Mouse (Mus musculus) neutrophil, adult 5-6 weeks (primary cell): ENCODE results near the gene Baiap2. TPM values are rescaled to one million over a fixed set of nuclear protein-coding genes. Genes with fewer than 3 reads are reported as not detected.
A peak's percentile ranks its signal among the peaks of the same experiment; 100 is the strongest.

Source experiments
- ATAC-seq: fragments of 151-379, 151-347 bp; 2 replicates; pipeline ENCODE4 v1.8.0; 2017; ENCODE audit warnings: mild to moderate bottlenecking, moderate TSS enrichment; ENCODE audit not compliant: insufficient number of reproducible peaks, poor library complexity, low FRiP score, severe bottlenecking; ENCODE audit errors: extremely low read depth
- total RNA-seq: library from RNA; stranded (forward); fragments of 200-1000 nt; gene quantifications from 2 replicates; pipeline ENCODE4 v1.2.3, GENCODE M21; 2017

Gene Baiap2
- total RNA-seq, 1 experiment from 2014 or later: 14.7 TPM

DNA sequence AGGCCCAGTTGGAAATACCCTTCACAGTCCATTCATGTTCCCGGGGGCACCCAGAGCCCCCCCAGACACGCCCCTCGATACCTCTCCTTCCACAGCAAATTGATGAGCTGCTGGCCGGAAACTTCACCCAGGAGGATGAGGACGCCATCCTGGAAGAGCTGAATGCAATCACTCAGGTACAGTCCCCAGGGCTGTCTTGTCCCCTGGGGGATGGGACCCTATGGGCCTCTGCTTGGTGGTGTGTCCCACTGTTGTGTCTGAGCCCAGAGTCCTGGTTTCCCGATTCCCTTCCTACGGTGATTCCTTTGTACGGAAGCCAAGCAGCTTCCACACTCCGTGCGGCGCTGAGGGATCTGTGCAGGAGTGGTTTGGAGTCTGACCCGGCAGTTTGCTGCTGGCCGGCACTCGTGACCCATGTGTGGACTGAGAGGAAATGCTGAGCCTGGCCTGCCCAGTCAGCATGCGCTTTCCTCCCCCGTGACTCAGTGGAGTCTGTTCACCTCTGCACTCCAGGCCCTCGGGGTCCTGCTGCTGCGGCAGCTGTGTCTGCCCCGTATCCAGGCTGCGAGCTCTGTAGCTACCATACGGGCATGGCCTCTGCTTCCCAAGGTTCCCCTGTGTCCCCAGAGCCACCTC, 25.6 kb upstream of the Baiap2 start:
- no peak for ATAC-seq

DNA sequence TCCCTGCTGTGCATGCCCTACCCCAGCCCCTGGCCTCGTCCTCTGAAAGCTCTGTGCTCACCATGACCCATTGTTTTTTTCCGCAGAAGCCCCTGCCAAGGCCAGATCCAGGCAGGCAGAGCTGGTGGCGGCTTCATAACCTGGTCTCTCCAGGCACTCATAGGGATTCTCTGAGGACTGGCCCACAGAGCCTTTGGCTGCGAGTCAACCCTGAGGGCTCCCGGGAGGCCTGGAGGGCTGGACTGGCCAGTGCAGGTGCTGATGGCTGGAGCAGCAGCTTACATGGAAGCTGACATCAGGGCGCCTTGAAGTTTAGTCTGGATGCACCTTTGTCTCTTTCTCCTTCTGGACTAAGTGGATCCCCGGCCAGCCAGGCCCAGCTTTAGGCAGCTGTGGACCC, 24.0 kb upstream of the Baiap2 start:
- ATAC-seq: no peak

DNA sequence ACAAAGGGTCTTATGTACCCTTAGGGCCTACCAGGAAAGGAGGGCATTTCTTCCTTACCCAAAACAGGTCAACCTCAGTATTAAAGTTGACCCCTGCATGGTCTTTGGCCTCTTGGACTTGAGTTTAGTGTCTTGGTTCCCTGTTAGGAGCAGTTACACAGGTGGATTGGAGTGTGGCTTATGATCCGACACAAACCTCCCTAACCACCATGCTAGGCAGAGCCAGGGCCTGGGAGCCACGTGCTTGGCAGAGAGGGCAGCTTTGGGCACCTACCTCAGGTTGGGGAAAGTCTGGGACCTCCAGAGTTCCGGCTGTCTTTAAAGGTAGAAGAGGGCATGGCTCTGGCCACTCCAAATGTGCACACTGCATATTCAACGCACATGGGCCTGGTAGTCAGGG, 23.1 kb upstream of the Baiap2 start:
- ATAC-seq: no peak

DNA sequence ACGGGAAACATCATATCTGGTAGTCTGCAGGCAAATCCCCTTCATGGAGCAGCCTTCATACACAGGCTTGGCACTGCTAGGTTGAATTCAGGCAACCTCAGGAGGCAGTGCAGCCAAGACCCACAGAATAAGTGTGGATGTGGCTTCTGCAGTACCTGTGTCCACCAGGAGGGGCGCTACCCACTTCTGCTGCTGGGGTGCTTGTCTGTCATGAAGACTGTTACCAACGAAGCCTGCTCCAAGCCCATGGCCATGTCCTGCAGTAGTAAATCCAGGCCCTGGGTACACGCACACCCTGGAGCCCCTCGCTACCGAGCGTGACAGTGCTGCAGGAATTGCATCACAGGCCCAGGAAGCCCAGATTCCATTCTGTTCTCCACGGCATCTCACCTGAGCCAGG, 22.7 kb upstream of the Baiap2 start:
- peak; percentile 57 for ATAC-seq

DNA sequence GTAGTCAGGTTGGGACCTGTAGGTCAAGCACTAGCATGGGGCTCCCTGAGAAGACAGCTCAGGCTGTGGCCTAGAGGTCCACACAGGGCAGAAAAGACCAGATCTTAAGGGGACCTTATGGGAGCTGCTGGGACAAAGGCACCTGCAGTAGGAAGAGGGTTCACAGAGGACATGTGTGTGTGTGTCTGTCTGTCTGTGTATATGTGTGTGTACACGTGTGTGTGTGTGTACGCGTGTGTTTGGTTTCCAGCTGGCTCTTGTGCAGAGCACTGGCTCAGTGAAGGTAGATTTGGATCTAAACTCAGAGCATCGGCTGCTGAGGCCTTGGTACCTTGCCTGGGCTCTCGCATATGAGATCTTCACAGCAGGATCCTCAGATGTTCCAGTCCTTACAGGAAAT, 21.9 kb upstream of the Baiap2 start:
- ATAC-seq: no peak

DNA sequence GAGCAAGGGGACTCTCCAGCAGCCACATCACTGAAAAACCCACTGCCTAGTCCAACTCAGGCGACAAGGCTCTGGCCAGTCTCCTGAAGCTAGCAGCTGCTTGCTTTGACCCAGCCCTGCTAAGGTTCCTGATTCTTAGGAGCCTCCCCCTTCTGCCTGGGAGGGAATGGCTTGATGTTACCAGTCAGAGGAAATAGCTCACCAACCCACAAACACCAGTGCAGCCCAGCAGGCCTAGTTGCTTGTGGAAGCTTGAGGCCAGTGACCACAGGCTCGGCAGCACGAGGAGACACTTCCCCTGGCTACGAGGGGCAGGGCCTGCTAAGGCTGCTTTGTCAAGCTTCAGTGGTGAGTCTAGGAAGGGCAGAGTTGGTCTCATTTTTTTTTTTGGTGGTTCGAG, 17.4 kb upstream of the Baiap2 start:
- peak; percentile 86 for ATAC-seq

DNA sequence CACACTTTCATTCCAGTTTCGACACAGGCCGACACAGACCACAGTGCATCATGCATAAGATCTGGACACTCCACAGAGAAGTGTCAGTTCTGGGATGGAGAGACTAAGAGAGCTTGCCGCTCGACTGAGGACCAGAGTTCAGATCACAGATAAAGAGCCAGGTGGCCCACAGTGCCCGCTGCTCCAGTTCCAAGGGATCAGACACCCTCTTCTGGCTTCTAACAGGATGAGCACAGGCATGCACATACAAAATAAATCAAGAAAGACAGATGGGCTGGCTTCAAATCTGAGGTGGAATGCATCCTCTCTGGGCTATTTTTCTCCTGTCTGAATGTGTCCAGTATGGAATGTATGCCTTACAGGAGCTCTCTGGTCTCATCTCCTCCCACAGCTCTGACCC, 15.8 kb upstream of the Baiap2 start:
- ATAC-seq: no peak

DNA sequence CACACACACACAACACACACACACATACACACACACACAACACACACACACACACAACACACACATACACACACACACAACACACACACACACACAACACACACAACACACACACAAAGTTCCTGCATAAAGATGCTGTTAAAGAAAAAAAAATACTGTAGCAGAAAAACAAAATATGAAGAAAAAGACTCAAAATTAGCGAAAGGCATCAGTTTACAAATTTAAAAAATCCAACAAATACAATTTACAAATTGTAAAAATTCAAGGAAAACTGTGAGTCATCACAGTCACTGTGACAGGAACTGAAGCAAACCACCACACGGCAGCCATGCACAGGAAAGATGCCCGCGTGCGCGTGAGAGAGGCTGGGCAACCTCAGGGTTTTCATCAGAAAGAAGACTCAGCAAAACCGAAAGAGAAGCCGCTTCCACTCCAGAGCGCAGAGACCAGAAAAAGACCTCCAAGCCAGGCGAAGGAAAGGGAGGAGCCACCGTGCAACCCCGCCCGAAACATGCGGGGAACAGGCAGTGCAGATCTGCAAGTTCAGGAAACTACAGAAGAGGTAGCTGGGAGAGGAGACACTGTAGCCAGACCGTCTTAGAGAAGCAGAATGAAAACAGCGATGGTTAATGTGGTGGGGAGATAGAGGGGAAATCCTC, 14.4 kb upstream of the Baiap2 start:
- ATAC-seq: peak; percentile 49

DNA sequence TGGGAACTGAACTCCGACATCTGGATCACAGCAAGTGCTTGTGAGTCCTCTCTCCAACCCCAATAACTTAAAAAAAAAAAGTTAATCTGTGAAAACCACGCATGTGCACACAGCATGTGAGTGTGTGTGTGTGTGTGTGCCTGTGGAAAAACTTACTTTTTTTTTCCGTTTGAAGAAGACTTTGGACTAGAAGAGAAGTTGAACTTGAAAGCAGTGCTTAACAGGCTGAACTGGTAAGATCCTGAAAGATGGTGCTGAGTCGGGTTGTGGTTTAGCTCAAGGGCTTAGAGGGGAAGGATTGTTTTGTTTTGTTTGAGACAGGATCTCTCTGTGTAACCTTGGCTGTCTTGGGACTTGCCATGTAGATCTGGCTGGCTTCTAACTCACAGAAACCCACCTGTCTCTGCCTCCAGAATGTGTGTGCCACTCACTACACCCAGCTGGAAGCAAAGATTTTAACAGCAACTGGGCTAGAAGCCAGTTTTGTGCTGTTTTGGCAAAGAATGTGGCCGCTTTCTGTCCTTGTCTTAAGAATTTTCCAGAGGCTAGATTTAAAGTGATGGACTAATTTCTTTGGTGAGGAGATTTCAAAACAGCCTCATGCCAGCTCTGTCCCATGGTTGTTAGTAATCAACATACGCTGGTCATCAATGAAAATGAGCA, 12.8 kb upstream of the Baiap2 start:
- ATAC-seq: no peak

DNA sequence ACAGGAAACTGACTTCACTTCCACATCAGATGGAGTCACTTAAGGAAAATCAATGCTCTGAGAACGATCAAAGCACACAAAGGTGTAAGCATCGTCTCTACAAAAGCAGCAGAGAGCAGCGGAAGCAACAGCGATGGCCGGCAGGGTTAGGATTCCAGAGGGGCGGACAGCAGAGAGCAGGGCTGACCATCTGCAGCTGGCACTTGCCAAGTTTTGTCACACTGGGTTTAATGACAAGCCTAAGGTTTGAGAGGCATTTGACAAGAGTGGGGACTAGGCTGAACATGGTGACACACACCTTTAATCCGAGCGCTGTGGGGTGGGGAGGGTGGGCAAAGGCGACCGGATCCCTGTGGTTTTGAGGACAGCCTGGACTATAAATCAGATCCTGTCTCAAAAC, 10.8 kb upstream of the Baiap2 start:
- no peak for ATAC-seq

DNA sequence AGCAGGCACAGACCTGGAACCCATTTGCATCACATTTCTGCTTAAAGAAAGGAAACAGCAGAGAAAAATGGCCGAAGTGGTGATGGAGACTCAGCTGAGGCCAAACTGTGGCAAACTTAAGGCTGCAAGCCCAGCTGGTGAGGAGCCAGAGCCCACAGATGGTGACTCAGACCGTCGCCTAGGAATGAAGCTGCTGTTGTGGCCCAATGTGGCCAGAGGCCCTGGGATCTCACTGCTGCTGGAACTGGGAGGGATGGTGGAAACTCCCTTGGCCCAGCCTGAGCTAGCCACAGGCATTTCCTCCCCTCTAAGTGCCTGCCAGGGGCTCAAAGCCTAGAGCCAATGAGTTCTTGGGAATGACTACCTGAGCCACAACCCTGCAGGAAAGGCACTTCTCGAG, 9.4 kb upstream of the Baiap2 start:
- ATAC-seq: no peak

DNA sequence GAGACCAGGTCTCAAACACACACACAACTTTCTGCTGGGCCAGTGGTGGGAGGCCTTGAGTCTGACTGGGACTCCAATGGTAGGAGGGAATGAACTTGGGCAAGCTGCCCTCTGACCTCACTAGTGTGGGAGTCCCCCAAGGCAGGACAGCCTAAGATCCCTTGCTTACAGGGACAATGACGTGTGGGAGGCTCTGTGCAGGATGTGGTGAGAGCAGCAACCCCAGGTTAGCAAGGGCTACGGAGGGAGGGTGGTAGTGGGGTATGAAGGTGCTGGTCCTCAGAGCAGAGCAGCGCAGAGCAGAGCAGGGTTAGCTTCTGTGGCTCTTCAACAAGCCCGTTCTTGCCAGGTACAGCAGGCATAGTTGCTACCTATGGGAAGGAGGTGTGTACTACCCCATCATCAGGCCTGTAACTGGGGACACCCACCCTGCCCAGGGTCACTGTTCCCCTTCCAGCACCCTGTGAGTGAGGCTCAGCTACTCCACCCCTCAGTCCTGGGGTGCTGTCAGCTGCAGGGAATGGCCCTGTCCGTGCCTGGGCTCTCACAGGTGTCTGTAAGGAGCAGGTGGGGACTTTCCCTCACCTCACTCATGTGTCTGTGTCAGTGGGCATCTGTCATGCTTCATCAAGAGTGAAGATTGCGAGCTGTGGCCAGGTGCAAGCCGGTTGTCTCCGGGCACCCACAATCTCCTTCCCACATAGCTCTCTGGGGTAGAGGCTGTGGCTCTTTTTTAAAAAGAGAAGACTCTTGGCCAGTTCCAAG, 8.6 kb upstream of the Baiap2 start:
- ATAC-seq: 0 out of 2 replicates have a peak, but pooled peaks have one; percentile 37

DNA sequence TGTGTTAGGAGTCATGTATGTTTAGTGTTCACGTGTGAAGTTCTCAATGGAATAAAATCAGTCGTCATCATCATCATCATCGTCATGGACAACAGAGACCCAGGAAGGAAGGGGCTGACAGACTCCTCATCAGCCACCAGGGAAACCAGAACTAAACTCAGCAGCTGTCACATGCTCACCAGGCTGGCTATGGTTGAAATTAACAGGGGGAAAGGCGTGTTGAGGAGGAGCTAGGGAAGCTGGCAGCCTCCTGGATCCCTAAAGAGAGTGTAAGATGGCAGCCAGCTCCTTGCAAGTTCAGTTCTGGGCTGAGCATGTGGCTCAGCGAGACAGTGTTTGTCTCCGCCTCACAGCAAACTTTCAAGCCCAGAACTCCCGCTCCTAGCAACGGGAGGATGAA, 7.8 kb upstream of the Baiap2 start:
- no peak for ATAC-seq

DNA sequence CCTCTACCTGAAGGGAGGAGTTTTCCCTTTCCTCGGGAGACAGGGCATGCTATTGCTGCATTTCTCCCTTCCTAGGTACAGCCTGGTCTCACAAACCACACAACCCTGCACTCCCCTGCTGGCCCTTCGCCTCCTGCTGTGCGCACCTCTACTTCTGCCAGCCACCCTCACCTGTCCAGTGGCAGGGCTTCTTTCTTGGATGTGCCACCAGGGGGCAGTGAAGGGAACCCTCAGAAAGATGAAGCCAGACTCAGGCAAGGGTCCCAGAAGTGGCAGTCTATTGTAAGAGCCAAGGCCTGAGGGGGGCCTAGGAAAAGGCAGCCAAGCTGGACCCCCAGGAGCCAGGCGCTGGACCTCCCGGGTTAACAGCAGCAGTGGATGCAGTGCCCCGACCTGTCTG, 7.1 kb upstream of the Baiap2 start:
- ATAC-seq: peak; percentile 43; the same call in 1 of the 2 replicates

DNA sequence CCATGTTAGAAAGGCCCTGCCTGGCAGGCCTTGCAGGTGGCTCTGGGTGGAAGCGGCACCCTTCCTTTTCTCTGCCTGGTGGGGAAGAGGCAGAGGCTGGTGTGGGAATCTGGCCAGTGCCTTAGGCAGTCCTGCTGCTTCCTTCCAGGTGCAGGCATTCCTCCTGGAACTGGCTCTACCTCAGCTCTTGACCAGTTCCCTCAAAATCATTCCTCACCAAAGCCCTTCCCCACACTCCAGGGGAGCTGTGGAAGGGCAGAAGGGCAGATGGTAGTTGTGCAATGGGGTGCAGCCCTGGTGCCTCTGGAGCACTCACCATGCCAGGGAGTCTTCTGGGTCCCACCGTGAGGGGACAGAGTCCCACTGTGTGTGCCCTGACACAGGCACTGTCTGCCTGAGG, 6.1 kb upstream of the Baiap2 start:
- no peak for ATAC-seq

DNA sequence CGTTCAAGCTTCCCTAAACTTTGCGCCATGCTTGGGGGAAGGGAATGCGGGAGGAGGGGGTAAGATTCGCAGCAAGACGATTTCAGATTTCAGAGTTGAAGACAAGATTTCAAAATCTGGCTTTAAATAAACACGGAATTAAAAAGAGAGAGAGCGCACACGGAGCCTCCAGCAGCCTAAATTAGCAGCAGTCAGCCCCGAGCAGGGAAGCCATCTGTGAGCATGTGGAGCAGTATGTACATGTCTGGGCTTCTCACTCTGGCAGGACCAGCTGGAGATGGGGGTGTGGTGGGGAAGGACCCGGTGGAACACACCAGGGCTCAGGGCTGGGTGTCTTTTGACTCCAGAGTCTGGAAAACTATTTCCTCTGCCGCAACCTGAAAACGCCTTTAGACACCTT, 5.3 kb upstream of the Baiap2 start:
- ATAC-seq: no peak

DNA sequence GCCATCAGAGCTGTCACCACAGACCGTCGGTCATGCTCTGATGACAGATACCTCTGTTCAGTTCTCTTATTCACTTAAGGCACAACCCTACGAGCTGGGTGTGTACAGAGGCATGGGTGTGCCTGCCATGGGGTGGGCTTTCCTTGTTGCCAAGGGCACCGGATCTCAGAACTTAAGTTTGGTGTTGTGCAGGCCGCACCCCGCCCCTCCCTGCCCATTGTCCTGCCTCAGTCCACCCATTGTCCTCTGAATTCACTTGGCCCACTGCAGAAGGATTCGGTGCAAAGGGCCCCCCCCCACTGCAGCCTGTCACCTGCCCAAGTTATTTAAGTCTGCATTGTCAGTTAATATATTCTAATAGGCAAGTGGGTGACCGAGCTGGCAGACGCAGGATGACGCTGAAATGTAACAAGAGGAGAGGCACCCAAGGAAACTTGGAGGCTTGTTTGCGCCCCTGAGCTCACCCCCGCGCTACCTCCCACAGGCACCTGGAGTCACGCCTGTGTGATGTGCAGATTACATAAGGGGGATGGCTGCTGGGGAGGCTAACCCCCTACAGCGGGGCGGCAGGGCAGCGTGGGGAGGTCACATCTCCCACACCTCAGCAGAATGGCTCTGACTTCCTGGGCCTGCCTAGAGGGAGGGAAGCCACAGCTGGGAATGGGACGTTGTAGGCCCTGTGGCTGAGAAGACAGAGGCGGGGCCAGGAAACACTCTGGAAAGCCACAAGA, 4.6 kb upstream of the Baiap2 start:
- no peak for ATAC-seq

DNA sequence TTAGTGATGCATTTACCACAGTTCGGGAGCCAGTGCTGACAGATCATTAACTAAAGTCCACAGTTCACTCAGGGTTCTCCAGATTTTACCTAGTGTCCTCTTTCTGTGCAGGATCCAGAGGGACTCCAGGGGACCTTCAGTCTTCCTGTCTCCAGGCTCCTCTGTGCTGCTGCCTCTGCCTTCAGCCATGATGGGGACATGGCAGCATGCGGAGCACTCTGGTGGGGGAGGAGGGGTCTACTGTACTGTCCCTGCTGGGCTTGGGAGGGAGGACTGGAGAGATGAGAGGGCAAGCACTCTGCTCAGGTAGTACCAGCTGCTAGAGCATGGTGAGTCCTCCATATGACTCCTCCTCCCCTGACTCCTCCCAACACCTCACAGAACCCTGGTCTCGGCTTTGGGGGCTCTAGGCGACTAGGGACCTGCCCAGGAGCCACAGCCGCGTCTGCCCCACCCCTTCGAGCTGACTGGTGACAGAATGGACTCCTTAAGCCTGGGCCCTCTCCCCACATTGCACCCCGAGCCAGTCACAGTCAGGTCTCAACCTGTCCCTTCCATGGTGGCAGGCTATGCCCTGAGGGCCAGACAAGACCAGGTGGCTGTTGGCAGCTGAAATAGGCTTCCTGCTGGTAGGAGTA, 3.4 kb upstream of the Baiap2 start:
- no peak for ATAC-seq

DNA sequence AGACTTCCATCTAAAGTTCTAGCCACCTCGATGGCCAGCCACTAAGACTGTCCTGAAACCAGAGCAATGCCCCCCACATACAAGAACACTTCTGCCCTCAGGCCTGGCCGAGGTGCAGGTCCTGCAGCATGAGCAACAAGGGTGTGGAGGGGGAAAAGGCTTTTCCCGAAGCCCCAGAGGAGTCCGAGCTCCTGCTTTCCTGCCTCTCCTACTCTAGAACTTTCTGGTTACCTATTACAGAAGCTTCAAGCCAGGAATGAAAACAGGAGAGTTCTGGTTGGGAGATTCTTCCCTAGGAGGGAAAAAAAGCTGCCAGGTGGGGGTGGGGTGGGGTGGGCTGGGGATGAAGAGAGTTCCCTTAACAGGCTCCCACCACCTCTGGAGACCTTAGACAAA, 2.9 kb upstream of the Baiap2 start:
- ATAC-seq: no peak
